Mouse (Mus musculus): ENCODE data around the gene Myo18b. TPM values are rescaled to one million over a fixed set of nuclear protein-coding genes. Genes with fewer than 3 reads are reported as not detected.

Myo18b gene
- total RNA-seq, 1 experiment, result 2.3 TPM

- Histone ChIP-seq H3K9ac (ENCODE audit: insufficient read depth, low read depth, low read length, poor library complexity, severe bottlenecking) (no peak overlapping the region), H3K4me1 (ENCODE audit: control insufficient read depth in 2 of 2, insufficient read depth in 2 of 2, low read length in 2 of 2, poor library complexity in 1 of 2) (no peaks in the 10 kb centered on the region), H3K9me3 (ENCODE audit: control insufficient read depth, insufficient read depth, low read depth, low read length) (no peaks in the 10 kb centered on the region), H3K4me3 (ENCODE audit: insufficient read depth in 1 of 2, low read depth in 1 of 2, low read length in 2 of 2, poor library complexity in 1 of 2, severe bottlenecking in 1 of 2) (no peak overlapping the region), H3K27ac (ENCODE audit: insufficient read depth, low read depth, low read length, poor library complexity, severe bottlenecking) (no peak overlapping the region), H3K36me3 (ENCODE audit: control insufficient read depth, insufficient read depth, low read length, poor library complexity, severe bottlenecking) (no peaks in the 10 kb centered on the region)
- in situ Hi-C loops (cut with MboI; ENCODE audit: low sequenced_read_pairs in 2 of 2, unreplicated experiment in 2 of 2), result no loop called here
- no peak for DNase-seq (ENCODE audit: low read depth, low spot score)
- no peak for TF ChIP-seq HCFC1 (IDR thresholded peaks at IDR 0.05; ENCODE audit: borderline replicate concordance, insufficient read depth, low read length)
- no peak for TF ChIP-seq CHD2 (IDR thresholded peaks at IDR 0.05; ENCODE audit: low read depth, low read length)
- TF ChIP-seq ZNF384 (IDR thresholded peaks at IDR 0.05; ENCODE audit: low read depth, low read length), result no peak
- no peak for TF ChIP-seq ZC3H11A (IDR thresholded peaks at IDR 0.05; ENCODE audit: borderline replicate concordance, low read depth, low read length)
- TF ChIP-seq MAFK (IDR thresholded peaks at IDR 0.05; ENCODE audit: insufficient read depth, low read depth, low read length), result no peak
These were observed 36.7 kb downstream of the Myo18b start for GRCm38 (mm10) chr5:112859379-112860035.

GRCm38 (mm10) chr5:112853179-112853578 lies 43.0 kb downstream of the Myo18b start:
- no peaks in the 10 kb centered on the region for H3K36me3 ChIP-seq (ENCODE audit: control insufficient read depth, insufficient read depth, low read length, poor library complexity, severe bottlenecking)
- H3K27ac ChIP-seq (ENCODE audit: insufficient read depth, low read depth, low read length, poor library complexity, severe bottlenecking), result no peak overlapping the region
- H3K9me3 ChIP-seq (ENCODE audit: control insufficient read depth, insufficient read depth, low read depth, low read length), result no peaks in the 10 kb centered on the region
- no peak for DNase-seq (ENCODE audit: low read depth, low spot score)
- TF ChIP-seq ZNF384 (IDR thresholded peaks at IDR 0.05; ENCODE audit: low read depth, low read length) (no peak), HCFC1 (IDR thresholded peaks at IDR 0.05; ENCODE audit: borderline replicate concordance, insufficient read depth, low read length) (no peak), ZC3H11A (IDR thresholded peaks at IDR 0.05; ENCODE audit: borderline replicate concordance, low read depth, low read length) (no peak), CHD2 (IDR thresholded peaks at IDR 0.05; ENCODE audit: low read depth, low read length) (no peak), MAFK (IDR thresholded peaks at IDR 0.05; ENCODE audit: insufficient read depth, low read depth, low read length) (no peak)
- peaks cover 2 to 16% of the 10 kb centered on the region in 2 experiments; a peak in 1 of 4 replicates for H3K4me1 ChIP-seq (ENCODE audit: control insufficient read depth in 2 of 2, insufficient read depth in 2 of 2, low read length in 2 of 2, poor library complexity in 1 of 2)
- in situ Hi-C loops (cut with MboI; ENCODE audit: low sequenced_read_pairs in 2 of 2, unreplicated experiment in 2 of 2), result no loop called here
- no peak overlapping the region for H3K9ac ChIP-seq (ENCODE audit: insufficient read depth, low read depth, low read length, poor library complexity, severe bottlenecking)
- no peak overlapping the region for H3K4me3 ChIP-seq (ENCODE audit: insufficient read depth in 1 of 2, low read depth in 1 of 2, low read length in 2 of 2, poor library complexity in 1 of 2, severe bottlenecking in 1 of 2)

GRCm38 (mm10) chr5:112851389-112851788 lies 44.8 kb downstream of the Myo18b start:
- in situ Hi-C loops (cut with MboI; ENCODE audit: low sequenced_read_pairs in 2 of 2, unreplicated experiment in 2 of 2), result no loop called here
- no peak for TF ChIP-seq ZC3H11A (IDR thresholded peaks at IDR 0.05; ENCODE audit: borderline replicate concordance, low read depth, low read length)
- TF ChIP-seq CHD2 (IDR thresholded peaks at IDR 0.05; ENCODE audit: low read depth, low read length), result no peak
- no peak for TF ChIP-seq HCFC1 (IDR thresholded peaks at IDR 0.05; ENCODE audit: borderline replicate concordance, insufficient read depth, low read length)
- no peak for TF ChIP-seq ZNF384 (IDR thresholded peaks at IDR 0.05; ENCODE audit: low read depth, low read length)
- no peak for TF ChIP-seq MAFK (IDR thresholded peaks at IDR 0.05; ENCODE audit: insufficient read depth, low read depth, low read length)
- H3K9me3 ChIP-seq (ENCODE audit: control insufficient read depth, insufficient read depth, low read depth, low read length), result no peaks in the 10 kb centered on the region
- no peak overlapping the region for H3K27ac ChIP-seq (ENCODE audit: insufficient read depth, low read depth, low read length, poor library complexity, severe bottlenecking)
- no peak overlapping the region for H3K9ac ChIP-seq (ENCODE audit: insufficient read depth, low read depth, low read length, poor library complexity, severe bottlenecking)
- no peaks in the 10 kb centered on the region for H3K36me3 ChIP-seq (ENCODE audit: control insufficient read depth, insufficient read depth, low read length, poor library complexity, severe bottlenecking)
- DNase-seq (ENCODE audit: low read depth, low spot score), result no peak
- H3K4me1 ChIP-seq (ENCODE audit: control insufficient read depth in 2 of 2, insufficient read depth in 2 of 2, low read length in 2 of 2, poor library complexity in 1 of 2), result peaks cover 2 to 21% of the 10 kb centered on the region in 2 experiments; a peak in 1 of 4 replicates
- H3K4me3 ChIP-seq (ENCODE audit: insufficient read depth in 1 of 2, low read depth in 1 of 2, low read length in 2 of 2, poor library complexity in 1 of 2, severe bottlenecking in 1 of 2), result no peak overlapping the region

- Histone ChIP-seq H3K4me3 (ENCODE audit: insufficient read depth in 1 of 2, low read depth in 1 of 2, low read length in 2 of 2, poor library complexity in 1 of 2, severe bottlenecking in 1 of 2) (peak overlapping the region; percentile 65 to 89), H3K9me3 (ENCODE audit: control insufficient read depth, insufficient read depth, low read depth, low read length) (no peaks in the 10 kb centered on the region), H3K27ac (ENCODE audit: insufficient read depth, low read depth, low read length, poor library complexity, severe bottlenecking) (no peak overlapping the region), H3K36me3 (ENCODE audit: control insufficient read depth, insufficient read depth, low read length, poor library complexity, severe bottlenecking) (no peaks in the 10 kb centered on the region), H3K9ac (ENCODE audit: insufficient read depth, low read depth, low read length, poor library complexity, severe bottlenecking) (peak overlapping the region; percentile 34; the same call in 1 of the 2 replicates), H3K4me1 (ENCODE audit: control insufficient read depth in 2 of 2, insufficient read depth in 2 of 2, low read length in 2 of 2, poor library complexity in 1 of 2) (peaks cover 2 to 31% of the 10 kb centered on the region in 2 experiments; a peak in 1 of 4 replicates)
- DNase-seq (ENCODE audit: low read depth, low spot score), result peak; percentile 80
- peak; percentile 52; the same call in 1 of the 2 replicates for TF ChIP-seq ZC3H11A (IDR thresholded peaks at IDR 0.05; ENCODE audit: borderline replicate concordance, low read depth, low read length)
- no peak for TF ChIP-seq MAFK (IDR thresholded peaks at IDR 0.05; ENCODE audit: insufficient read depth, low read depth, low read length)
- in situ Hi-C loops (cut with MboI; ENCODE audit: low sequenced_read_pairs in 2 of 2, unreplicated experiment in 2 of 2), result no loop called here
These were observed 47.4 kb downstream of the Myo18b start for GRCm38 (mm10) chr5:112848586-112849280.

Measured in ES-E14 (cell line).